Mouse (Mus musculus) lung, adult 2 months (tissue): ENCODE data around the gene Bsn.

Experiments used
- CTCF ChIP-seq: fragments of 200-500 bp; IDR thresholded peaks from 2 replicates; pipeline ENCODE4 v1.5.1; 2011; ENCODE audit warnings: mild to moderate bottlenecking, low read length, control low read depth; ENCODE audit not compliant: insufficient read depth
- POLR2A ChIP-seq: fragments of 200-500 bp; IDR thresholded peaks from 2 replicates; pipeline ENCODE4 v1.6.1; 2011; ENCODE audit warnings: low read depth, mild to moderate bottlenecking, control low read depth, low read length, borderline replicate concordance; ENCODE audit errors: extremely low read depth

DNA sequence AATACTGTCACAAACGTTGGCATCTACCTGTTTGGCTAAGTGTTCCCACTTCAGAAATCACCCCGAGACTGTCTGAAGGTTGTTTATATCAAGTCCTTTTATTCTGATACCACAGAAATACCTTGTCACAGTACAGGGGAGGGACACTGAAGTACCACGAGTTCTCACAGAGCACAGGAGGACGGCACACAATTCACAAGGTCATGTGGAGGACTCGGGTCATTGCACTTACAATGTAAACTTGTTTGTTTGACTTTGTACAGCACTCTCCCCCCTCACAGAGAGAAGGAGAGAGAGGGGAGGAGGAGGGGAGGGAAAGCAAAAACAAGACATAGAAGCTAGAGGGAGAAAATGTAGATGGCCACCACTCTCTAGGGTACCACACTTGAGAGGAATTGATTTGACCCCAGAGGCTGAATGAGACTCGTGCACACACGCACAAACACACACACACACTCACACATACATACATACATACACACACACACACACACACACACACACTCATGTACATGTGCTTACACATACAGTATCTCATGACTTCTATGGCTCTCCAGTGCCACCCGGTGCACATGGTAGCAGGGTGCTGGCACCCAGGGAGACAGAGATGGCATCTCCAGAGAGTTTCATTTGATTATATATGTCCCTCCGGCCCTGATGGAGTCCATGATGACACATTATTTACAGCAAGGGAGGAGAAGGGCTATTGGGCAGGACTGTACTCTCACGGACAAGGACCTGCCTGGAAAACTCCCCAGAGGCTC lies 94.1 kb downstream of the Bsn start:
- TF ChIP-seq CTCF (no peak), POLR2A (no peak)
